In genomic region chr17:16339720-16340470, GRCm38 (mm10) we compare ENCODE assay signal across 13 mouse cellular contexts.
A peak's percentile ranks its signal among the peaks of the same experiment; 100 is the strongest.
DNase-seq lines count a peak whose midpoint lies in the region; ATAC-seq lines count a peak whose summit lies in the region.
"Had no signal": no experiment of that assay in that cellular context is flagged by ENCODE, and none has a peak within 500 bp of the region (broad histone marks: within the 10 kb centered on the region; RNA-seq: fewer than 3 reads in every experiment).

No protein-coding gene starts in this region.

- no peaks in the 10 kb centered on the region for H3K27me3 ChIP-seq in embryonic facial prominence, embryonic 14.5 days (replicated peaks; ENCODE audit: control insufficient read depth, insufficient read depth, low read length)

- intact Hi-C loops in gastrocnemius, postnatal 36 days (cut with DNase I): no loop called here

- peak; percentile 44; the same call in 1 of the 2 replicates for ATAC-seq in embryonic facial prominence, embryonic 14.5 days (ENCODE audit: low read depth)

- H3K9ac ChIP-seq in embryonic facial prominence, embryonic 14.5 days (ENCODE audit: low read depth, low read length): no peak overlapping the region

- H3K4me3 ChIP-seq in embryonic facial prominence, embryonic 14.5 days (ENCODE audit: low read depth, low read length): no peak overlapping the region
- H3K4me3 ChIP-seq: forebrain, embryonic 10.5 days had no signal

- no peaks in the 10 kb centered on the region for H3K9me3 ChIP-seq in embryonic facial prominence, embryonic 14.5 days (ENCODE audit: control insufficient read depth, low read length)
- H3K9me3 ChIP-seq: forebrain, embryonic 10.5 days had no signal

- H3K4me1 ChIP-seq in embryonic facial prominence, embryonic 14.5 days (ENCODE audit: control insufficient read depth, insufficient read depth, low read length): no peaks in the 10 kb centered on the region

- H3K27ac ChIP-seq in embryonic facial prominence, embryonic 14.5 days (replicated peaks; ENCODE audit: low read depth, low read length): no peak overlapping the region
- H3K27ac ChIP-seq: forebrain, embryonic 10.5 days had no signal

- H3K4me2 ChIP-seq in embryonic facial prominence, embryonic 14.5 days (ENCODE audit: low read depth, low read length): no peak overlapping the region

- no peaks in the 10 kb centered on the region for H3K36me3 ChIP-seq in embryonic facial prominence, embryonic 14.5 days (ENCODE audit: control insufficient read depth, insufficient read depth, low read length)
- H3K36me3 ChIP-seq: forebrain, embryonic 10.5 days had no signal

- DNase-seq in gastrocnemius, adult 18-20 months (ENCODE audit: low spot score): peak; percentile 24
- no peak for DNase-seq in gastrocnemius, postnatal 36 days
- peak; percentile 13 to 17 for DNase-seq in layer of hippocampus, adult 8-10 months (ENCODE audit: low spot score in 2 of 2)
- no peak for DNase-seq in layer of hippocampus, postnatal 36 days
- DNase-seq in 416B (ENCODE audit: low read depth): peak; percentile 5
- DNase-seq in embryonic facial prominence, embryonic 14.5 days (ENCODE audit: low spot score): peak; percentile 31
- DNase-seq in urinary bladder, postnatal 4 days (ENCODE audit: low spot score in 2 of 2): no peak
- no peak for DNase-seq in adrenal gland, postnatal 25 days
- DNase-seq: cerebellum, adult 18-20 months; kidney, postnatal 4 days; lung, postnatal 10 days; thymus, adult 18-20 months had no signal

- WGBS in embryonic facial prominence, embryonic 14.5 days: 25% methylated on average over 5 of the region's 5 CpGs

Comparison
In these comparisons a context has a peak if more than half of its experiments do, and no peak if none do; other contexts are left out.
1. DNase-seq: peak in gastrocnemius, adult 18-20 months (single experiment), layer of hippocampus, adult 8-10 months (2 of 2), 416B (single experiment) and embryonic facial prominence, embryonic 14.5 days (single experiment); none in gastrocnemius, postnatal 36 days (0 of 2), layer of hippocampus, postnatal 36 days (0 of 2), urinary bladder, postnatal 4 days (0 of 2) and adrenal gland, postnatal 25 days (single experiment).